Mouse (Mus musculus) c-Kit-positive CD71-negative TER-119-negative erythroid progenitor cells, embryonic 14.5 days (primary cell): ENCODE measurements at regions not wholly inside any gene's neighbourhood (a gene's known extent, or its start where the extent isn't known, plus 50 kb on each side); places are given as distances from the start of the nearest gene placed in this dataset.

ENCODE experiments used
- DNase-seq: peaks from one replicate; pipeline ENCODE4 v3.0.0-alpha.2; 2013; ENCODE audit warnings: low read depth

- DNase-seq, result peak; percentile 44
Observed at GRCm38 (mm10) chr15:67048621-67049020, 547.9 kb upstream of the Lrrc6 start.

- no peak for DNase-seq
Observed at GRCm38 (mm10) chr15:67048148-67048547, 547.4 kb upstream of the Lrrc6 start.

GRCm38 (mm10) chr15:67045920-67046804, 545.5 kb upstream of the Lrrc6 start:
- no peak for DNase-seq

GRCm38 (mm10) chr15:67045329-67045728, 544.6 kb upstream of the Lrrc6 start:
- DNase-seq, result no peak

- no peak for DNase-seq
Observed at GRCm38 (mm10) chr15:67044806-67045205, 544.1 kb upstream of the Lrrc6 start.

GRCm38 (mm10) chr15:67042131-67042530, 541.4 kb upstream of the Lrrc6 start:
- no peak for DNase-seq

- no peak for DNase-seq
Observed at GRCm38 (mm10) chr15:67040229-67040628, 539.5 kb upstream of the Lrrc6 start.

- no peak for DNase-seq
Observed at GRCm38 (mm10) chr15:67039421-67039907, 538.8 kb upstream of the Lrrc6 start.

GRCm38 (mm10) chr15:67037647-67038046, 536.9 kb upstream of the Lrrc6 start:
- DNase-seq, result no peak

- DNase-seq, result no peak
Observed at GRCm38 (mm10) chr15:67036341-67036740, 535.6 kb upstream of the Lrrc6 start.

- no peak for DNase-seq
Observed at GRCm38 (mm10) chr15:67033936-67034335, 533.2 kb upstream of the Lrrc6 start.

GRCm38 (mm10) chr15:67031866-67032526, 531.3 kb upstream of the Lrrc6 start:
- no peak for DNase-seq

GRCm38 (mm10) chr15:67030975-67031374, 530.3 kb upstream of the Lrrc6 start:
- no peak for DNase-seq

GRCm38 (mm10) chr15:67028161-67028560, 527.5 kb upstream of the Lrrc6 start:
- no peak for DNase-seq

- DNase-seq, result no peak
Observed at GRCm38 (mm10) chr15:67027751-67028150, 527.0 kb upstream of the Lrrc6 start.

- DNase-seq, result no peak
Observed at GRCm38 (mm10) chr15:67025746-67026145, 525.0 kb upstream of the Lrrc6 start.

- no peak for DNase-seq
Observed at GRCm38 (mm10) chr15:67024386-67024785, 523.7 kb upstream of the Lrrc6 start.

- no peak for DNase-seq
Observed at GRCm38 (mm10) chr15:67023081-67023480, 522.4 kb upstream of the Lrrc6 start.

GRCm38 (mm10) chr15:67021391-67021790, 520.7 kb upstream of the Lrrc6 start:
- no peak for DNase-seq

- no peak for DNase-seq
Observed at GRCm38 (mm10) chr15:67019891-67020290, 519.2 kb upstream of the Lrrc6 start.

GRCm38 (mm10) chr15:67019194-67019661, 518.5 kb upstream of the Lrrc6 start:
- no peak for DNase-seq
